Mouse (Mus musculus) spleen, postnatal 4 days (tissue): Measurements from ENCODE around the gene Rgs17.
"Not testable (repeated sequence)": the region's sequence is repeated elsewhere in the genome, so short reads cannot be mapped to it uniquely, and the experiment has no call there.

ENCODE experiments used
- DNase-seq, 2 experiments: peaks; one replicate each; pipeline ENCODE4 v3.0.0; 2022; ENCODE audit warnings: low spot score in 2 of 2

Rgs17 gene

DNA sequence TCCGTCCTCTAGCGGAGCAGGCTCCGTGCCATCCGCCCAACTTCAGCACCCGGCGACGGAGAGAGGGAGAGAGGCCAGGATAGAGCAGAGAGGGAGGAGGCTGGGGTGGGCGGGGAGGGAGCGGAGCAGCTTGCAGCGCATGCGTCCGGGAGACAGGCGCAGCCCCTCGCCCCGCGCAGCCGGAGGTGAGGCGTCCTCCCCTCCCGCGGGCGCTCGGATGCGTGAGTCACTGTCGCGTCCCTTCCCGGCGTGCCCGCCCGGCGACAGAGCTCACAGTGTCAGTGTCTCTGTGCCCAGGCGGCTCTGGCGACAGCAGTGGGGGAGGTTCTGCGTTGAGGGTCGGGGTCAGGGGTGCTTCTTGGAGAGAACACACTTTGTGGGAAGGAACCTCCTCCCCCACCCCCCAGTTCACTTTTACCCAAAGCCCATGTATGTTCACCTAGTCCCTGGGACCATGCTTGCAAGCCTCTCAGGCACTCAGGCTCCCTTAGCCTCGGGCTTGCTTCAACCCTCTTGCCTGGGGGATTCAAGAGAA, at the start of gene Rgs17:
Gene Rgs17, minus strand, starts transcription at position 107 of the 535 bp plus-strand sequence.
- no peak for DNase-seq

DNA sequence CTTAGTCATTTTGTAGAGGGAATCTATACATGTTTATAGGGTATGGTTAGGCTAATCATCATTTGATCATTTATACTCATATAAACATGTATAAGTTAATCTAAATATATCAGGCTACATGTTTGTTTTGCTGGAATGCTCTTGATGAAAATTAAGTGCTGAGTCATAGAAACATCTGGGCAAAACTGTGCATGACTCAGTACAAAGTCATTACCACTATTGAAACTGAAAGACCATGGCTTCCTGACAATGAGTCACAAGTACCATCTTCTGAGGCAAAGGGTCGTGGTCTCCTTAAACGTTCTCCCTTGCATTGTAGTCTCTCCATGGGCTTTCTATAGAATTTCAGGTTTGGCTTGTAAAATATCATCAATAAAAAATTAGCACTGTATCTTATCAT, 45.5 kb upstream of the Rgs17 start:
- DNase-seq = no peak

DNA sequence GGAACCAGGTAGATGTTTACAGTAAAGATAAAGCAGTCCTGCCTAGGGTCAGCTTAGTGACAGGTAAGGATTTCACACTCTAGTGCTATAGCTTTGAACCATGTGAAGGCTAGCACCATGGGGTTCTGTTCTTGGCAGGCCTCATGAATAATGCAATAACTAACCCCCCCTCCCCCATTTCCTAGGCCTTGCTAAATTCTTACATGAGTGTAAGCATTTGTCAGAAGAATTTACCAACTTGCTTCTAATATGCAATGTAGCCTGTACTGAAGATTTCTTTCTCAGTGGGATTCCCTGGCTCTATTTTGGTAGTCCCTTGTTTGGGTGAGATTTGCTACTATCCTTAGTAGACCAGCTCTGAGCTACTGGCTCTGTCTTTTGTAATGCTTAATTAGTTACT, 31.6 kb upstream of the Rgs17 start:
- not testable (repeated sequence) for DNase-seq

DNA sequence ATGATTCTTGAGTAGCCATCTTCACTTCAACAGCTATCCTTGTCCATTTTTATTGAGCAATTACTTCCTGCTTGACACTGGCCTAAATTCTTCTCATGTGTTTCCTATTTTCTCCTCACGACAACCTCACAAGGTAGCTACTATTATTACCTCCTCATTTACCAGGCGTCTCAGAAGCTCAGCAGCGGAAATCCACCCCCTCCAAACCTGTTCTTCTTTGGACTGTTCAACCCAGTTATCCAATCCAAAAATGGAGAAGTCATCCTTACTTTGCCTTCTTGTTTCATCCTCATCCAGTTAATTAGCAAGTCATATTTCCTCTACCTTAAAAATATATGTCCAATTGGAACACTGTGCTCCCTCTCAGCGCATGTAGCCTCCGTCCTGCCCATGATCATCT, 2.1 kb upstream of the Rgs17 start:
- no peak for DNase-seq

DNA sequence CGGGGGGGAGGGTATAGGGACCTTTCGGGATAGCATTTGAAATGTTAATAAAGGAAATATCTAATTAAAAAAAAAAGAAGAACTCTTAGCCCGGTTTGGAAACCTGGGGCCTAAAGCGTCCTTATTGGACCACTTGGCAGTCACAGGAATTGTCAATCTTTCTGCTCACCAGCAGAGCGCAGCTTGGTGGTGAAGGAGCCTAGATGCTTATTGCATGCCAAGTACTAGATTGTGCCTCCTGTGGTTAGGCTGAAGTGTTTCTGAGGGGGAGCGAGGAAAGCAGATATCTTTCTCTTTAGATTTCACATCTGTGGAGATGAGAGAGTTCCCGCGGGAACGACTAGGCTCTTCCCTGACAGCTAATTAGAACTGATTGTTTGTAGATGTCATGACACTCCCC, 896 bp upstream of the Rgs17 start:
- DNase-seq = no peak

DNA sequence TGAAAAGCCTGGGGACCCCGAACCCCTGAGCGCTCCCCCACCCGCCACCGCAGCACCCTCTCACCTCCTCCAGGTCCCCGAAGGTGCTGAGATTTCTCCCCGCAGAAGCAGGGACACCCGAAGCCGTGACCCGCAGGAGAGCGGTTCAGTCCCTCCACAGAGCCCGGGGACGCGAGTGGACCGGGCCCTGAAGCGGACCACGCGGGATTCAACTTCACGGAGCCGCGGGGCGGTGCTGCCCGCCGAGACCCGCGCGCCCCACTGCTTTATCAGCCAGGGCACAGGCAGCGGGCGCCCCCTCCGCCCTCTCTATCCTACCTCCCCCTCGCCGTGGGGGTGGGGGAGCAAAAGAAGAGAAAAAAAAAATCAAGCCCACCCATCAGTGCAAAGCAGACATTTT, 429 bp downstream of the Rgs17 start:
- DNase-seq = no peak

DNA sequence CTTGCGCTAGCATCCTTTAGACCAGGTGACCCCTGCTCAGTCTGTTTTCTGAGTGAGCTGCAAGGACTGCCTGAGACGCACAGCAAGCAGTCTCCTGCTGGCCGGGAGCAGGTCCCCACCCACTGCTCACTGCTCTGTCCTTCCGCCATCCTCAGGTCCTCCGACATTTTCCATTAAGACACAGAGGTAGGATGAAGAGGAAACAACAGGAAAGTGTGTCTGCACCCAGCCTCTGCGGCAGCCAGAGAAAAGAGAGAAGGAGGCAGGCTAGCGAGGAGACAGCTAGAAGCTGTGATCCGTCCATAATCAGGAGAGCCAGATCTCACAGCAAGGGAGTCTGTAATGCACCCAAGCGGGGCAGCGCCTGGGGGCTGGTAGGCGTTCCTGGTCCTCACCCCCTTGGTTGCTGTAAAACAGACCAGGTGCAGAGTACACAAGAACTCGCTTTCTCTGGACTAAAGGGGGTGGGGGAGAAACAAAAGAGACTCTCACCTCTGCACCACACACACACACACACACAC, 1.1 kb downstream of the Rgs17 start:
- DNase-seq = no peak

DNA sequence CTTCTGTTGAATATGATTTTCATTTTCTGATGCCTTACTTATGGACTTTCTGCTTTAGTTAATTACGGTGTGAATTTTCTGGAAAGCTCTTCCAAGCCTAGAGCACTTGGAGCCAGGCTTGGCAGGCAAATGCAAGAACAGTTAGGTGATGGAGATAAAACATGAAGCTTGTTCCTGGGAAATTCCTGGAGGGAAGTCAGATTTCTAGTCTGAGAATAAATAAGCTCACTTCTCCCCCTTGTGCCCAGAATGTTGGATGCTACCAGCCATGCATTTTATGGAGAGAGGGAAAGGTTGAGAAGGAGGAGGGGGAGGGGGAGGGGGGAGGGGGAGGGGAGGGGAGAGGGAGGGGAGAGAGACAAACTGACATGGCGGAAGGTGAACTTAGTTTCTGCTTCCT, 17.8 kb downstream of the Rgs17 start:
- no peak for DNase-seq

DNA sequence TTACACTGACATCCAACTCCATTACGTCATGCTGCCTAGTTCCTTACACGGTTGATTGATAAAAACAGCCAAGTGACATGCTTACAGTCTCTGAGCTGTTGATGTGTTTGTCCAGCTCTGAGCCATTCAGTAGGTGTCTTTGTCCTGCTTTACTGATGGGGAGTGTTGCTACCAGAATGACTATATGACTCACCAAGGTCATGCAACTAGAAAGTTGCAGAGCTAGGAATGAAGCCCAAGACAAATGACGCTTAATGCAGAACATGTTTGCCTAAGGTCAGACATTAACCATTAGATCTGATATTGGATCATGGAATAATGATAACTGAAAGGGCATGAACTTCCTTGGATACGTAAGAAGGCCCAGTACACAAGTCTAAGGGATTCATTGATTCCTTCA, 20.4 kb downstream of the Rgs17 start:
- no peak for DNase-seq

DNA sequence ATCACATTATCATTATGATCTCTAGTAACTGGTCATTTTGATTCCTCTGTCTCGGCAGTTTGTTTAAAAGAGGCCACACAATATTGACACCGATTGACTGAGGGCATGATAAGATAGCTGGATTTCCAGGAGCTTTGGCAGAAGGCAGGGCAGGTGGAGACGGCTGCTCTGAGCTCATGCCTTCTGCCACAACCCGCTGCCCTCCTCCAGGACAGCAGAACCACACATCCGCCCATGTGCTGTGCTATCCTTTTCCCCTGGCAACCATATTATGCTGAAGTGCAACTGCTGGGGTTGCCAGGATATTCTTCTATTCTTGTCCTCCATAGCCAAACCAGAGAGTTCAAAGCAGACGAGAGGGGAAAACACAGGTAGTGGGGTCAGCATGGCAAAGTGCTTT, 21.5 kb downstream of the Rgs17 start:
- no peak for DNase-seq

DNA sequence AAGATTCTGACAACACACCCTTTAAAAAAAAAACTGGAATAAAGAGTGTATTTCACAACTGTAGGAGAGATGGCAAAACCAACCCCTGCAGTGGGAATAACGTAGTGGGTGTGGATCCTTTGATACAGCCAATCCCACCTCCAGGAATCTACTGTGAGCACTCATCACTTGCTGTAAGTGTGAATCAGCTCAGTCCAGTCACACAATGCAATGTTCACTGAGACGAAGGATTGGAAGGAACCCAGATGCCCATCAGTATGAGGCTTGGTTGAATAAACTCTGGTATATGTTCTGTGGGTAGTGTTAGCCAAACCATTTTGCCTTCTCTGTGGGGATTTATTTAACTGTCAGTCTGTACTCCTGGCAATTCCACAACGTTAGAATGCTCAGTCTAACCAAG, 45.1 kb downstream of the Rgs17 start:
- no peak for DNase-seq

DNA sequence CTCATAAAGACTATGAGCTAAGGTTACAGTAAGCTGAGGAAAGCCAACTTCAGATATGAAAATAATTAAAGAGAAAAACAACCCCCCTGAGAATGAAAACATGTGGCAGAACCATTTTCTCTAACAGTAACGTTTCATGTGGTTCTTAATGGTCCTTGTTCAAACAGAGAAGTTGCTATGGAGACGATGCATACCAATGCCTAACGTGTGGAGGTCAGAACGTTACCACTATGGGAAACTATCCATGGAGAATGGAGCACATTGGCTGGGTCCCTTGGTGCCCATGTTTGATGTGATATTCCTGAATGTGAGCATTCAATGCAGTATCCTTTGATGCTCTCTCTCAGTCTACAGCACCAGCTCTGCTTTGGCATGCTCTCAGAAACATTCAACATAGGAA, 51.1 kb downstream of the Rgs17 start:
- DNase-seq = no peak

DNA sequence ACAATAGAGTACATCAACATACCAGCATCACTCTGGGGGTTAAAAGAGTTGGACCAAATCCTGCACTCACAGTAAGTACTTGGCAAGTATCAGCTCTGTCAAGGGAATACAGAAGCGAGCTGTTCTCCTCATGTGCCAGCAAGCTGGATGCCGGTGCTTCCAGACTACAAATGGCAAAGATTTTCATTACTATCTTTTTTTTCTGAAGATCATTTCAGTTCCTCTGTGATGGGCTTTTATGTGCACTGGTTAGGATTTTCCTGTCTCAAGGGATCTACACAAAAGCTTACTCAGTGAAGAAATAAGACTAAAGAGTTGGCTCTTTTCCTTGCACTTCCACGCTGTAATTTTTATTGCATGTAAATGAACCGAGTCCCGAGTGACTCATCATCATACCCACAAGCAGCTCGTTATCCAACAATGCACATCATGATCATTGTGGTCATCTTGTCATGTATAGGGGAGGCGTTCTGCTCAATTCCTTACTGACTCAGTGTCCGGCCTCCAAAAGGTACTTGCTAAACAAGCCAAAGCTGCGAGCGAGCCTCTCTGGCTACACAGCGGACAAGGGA, 54.1 kb downstream of the Rgs17 start:
- no peak for DNase-seq

DNA sequence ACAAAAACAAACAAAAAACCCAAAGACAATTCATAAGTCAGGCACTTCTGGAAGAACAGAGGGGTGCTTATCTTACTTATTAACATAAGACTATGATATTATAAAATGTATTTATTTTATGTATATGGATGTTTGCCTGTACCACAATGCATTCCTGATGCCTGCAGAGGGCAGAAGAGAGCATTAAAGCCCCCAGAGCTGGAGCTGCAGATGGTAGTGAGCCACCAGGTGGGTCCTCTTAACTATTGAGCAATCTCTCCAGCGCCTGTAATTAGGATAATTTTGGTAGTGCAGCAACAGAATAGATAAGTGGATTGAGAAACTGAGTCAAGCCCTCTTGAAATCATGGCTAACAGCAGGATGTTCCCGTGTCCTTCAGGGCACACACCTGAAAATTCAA, 56.2 kb downstream of the Rgs17 start:
- no peak for DNase-seq

DNA sequence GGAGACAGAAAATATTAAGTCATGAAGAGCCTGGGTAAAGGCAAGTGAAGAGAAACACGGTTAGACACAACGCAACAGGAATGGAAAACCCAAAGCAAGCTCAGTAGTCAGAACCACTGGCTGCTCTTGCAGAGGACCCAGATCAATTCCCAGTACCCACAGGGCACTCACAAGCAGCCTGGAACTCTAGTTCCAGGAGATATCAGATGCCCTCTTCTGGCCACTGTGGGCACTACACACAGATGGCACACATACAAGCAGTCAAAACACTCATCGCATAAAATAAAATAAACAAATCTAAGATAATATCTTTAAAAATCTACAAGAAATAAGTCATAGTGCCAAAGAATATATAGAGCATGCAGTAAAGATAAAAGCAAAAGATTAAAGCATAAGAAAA, 59.5 kb downstream of the Rgs17 start:
- DNase-seq = no peak

DNA sequence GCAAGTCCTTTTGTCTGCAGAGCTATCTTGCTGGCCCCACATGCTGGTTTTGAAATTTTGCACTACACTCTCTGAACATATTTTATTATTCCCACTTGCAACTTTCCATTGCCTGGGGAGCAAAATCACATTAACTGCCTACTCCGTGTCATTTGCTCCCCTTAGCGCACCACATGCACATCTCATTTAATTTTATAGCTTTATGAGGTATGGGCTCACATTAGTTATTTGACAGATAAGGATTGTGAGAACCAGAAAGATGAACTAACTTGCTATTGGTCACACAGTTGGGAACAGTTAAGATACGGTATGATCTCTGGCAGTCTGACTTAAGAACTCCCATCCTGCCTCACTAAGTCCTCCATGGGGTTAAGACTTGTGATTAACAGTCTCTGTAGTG, 61.4 kb downstream of the Rgs17 start:
- no peak for DNase-seq

DNA sequence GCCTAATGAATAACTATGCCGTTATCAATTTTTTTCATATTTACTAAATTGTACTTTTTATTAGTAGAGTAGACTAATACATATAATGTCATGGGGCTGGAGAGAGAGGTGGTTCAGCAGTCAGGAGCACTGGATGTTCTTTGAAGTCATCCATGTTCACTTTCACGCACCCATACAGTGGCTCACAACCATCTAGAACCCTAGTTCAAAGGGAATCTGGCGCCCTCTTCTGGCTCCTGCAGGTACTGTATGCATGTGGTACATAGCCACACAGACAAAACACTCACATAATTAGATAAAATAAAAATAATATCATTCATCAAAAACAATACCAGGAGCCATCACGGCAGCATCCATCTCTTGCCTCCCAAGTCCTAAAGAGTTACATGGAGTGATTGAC, 62.5 kb downstream of the Rgs17 start:
- peak; percentile 16 to 72 for DNase-seq

DNA sequence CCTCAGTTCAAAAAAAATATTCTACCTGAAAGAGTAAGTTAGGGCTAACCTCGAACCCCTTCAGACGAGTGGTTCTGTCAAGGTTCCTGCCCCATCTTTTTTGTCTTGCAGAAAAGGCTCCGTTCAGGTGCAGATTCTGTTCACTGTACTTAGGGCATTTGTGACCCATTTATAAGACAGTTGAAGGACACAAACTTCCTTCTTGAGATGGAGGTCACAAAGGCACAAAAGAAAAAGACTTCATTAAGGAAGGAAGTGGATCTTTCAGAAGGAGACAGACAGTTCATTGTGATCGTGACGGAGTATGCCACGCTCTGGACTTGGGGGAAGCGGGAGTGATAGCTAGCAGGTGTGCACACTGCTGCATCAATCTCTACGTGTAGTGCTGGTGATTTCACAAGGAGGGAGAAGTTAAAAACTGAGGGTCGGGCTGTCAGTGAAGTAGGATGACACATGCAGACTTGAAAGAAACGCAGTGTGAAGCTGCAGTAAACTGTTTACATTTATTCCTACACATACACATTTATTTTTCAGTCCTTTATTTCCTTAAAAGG, 64.1 kb downstream of the Rgs17 start:
- no peak for DNase-seq

DNA sequence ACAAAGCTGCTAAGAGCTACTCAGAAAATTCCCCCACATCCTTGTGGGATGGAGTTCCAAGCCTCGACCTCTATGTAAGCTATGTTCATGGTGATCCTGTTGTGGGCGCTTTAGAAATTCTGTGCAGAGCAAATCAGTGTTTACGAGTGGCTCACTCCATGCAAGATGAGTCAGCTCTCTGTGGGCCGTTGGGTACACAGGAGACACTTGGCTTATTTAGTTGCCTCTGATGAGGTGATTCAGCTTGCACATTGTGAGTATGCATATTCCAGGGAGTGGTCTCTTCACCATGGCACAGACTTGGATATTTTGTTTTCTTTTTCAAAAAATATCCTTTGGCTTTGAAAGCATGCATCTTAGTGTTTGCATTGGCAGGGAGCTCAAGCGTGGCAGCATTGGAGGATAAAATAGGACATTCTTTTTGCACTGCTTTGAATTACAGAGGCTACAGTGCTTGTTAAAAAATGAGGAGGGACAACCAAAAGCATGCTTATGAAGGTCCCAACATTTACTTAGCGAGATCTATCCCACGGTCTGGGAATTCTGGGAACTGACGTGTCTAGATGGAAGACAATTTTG, 68.8 kb downstream of the Rgs17 start:
- no peak for DNase-seq

DNA sequence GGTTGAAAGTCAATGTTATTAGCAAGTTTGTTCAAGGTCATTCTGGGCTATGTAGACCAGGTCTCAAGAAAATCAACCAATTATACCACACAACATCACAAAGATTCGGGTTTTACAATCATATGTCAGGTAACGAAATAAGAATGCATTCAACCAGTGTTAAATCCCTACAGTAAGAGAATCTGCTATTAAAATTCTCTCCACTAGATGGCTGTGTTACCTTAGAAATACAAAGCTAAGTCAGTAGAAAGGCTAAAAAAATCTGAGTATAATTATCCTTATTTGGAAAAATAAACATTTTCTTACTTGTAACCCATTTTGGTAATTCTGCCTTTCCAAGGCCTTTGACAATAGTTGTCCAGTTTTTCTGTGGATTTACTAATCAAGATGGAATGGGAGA, 75.3 kb downstream of the Rgs17 start:
- DNase-seq = no peak

DNA sequence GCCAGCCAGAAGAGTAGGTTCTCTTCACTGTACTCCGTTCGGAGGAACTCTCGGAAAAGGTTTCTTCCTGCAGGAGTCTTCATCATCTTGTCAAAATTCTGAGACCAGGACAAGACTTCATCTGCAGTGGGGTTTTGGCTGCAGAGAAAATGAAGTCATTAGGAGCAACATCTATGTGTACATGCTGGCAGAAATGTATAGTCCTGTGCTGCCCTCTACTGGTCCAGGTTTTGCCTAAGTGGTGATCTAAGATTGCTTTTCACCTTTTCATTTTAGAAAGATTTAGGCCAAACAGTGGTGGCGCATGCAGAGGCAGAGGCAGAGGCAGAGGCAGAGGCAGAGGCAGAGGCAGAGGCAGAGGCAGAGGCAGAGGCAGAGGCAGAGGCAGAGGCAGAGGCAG, 80.8 kb downstream of the Rgs17 start:
- DNase-seq = peak; percentile 38 to 75

DNA sequence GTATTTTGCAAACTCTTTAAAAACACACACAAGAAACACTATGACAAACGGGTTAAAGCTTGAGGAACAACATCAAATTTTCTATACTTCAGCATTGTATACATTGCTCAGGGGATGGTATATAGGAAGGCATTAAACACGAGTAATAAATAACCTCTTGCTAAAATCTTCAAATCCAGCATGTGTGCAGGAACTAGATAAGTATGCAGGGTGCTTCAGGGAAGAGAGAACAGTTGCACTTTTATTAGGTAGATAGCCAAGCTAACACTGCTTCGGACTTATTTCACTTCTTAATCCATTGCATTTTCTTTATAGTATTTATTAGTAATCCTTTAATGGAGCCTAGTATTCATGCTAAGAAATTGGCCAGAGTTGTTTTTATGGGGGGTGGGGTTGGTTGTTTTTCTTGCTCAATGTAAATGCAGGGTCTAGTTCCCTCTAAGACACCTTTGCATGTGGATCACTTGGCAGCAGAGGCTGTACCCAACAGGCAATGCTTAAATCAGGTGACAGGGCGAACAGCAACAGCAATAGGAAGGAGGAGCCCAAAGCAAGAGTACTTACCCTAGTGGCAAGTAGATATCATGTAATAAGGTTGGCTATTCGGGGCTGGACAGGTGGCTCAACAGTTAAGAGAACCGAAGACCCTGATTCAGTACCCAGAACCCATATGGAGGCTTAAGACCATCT, 95.7 kb downstream of the Rgs17 start:
- DNase-seq = no peak

DNA sequence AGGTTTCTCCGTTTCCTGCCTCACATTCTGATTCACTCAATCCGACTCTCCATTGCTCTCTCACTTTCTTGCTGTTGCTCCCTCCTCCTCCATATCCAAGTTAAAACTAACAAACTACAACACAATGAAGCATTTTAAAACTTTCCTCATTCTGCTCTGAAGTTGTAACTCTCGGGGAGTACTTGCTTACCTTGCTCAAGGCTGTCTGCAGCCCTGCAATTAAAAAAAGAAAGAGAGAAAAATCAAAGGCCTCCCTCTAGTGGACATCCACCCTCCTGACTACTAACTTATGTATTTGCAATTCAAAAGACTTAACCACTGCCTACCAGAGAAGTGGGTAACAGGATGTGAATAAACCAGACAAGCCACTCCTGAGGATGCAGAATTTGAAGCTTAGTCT, 97.4 kb downstream of the Rgs17 start:
- peak; percentile 57 to 69 for DNase-seq
